Comparison of ENCODE assay signal across 27 mouse cellular contexts in genomic region chr2:179835570-179835969, GRCm38 (mm10).
A peak's percentile ranks its signal among the peaks of the same experiment; 100 is the strongest.
DNase-seq lines count a peak whose midpoint lies in the region; ATAC-seq and TF ChIP-seq lines count a peak whose summit lies in the region.
"Had no signal": no experiment of that assay in that cellular context is flagged by ENCODE, and none has a peak within 500 bp of the region (broad histone marks: within the 10 kb centered on the region; RNA-seq: fewer than 3 reads in every experiment).

No protein-coding gene starts in this region.

- H3K36me3 ChIP-seq in hindbrain, embryonic 13.5 days = no peaks in the 10 kb centered on the region
- H3K36me3 ChIP-seq in hindbrain, embryonic 12.5 days = no peaks in the 10 kb centered on the region
- H3K36me3 ChIP-seq in lung, postnatal 0 days (ENCODE audit: insufficient read depth, low read length) = no peaks in the 10 kb centered on the region
- H3K36me3 ChIP-seq in limb, embryonic 10.5 days = no peaks in the 10 kb centered on the region
- H3K36me3 ChIP-seq in limb, embryonic 11.5 days (ENCODE audit: control insufficient read depth, insufficient read depth, low read length) = no peaks in the 10 kb centered on the region
- H3K36me3 ChIP-seq: embryonic facial prominence, embryonic 10.5 days; embryonic facial prominence, embryonic 13.5 days; heart, embryonic 12.5 days; heart, embryonic 15.5 days; hindbrain, embryonic 15.5 days had no signal

- H3K4me2 ChIP-seq in hindbrain, embryonic 13.5 days = no peak overlapping the region
- H3K4me2 ChIP-seq in hindbrain, embryonic 12.5 days (replicated peaks) = no peak overlapping the region
- no peak overlapping the region for H3K4me2 ChIP-seq in lung, postnatal 0 days (replicated peaks; ENCODE audit: low read depth, low read length)
- H3K4me2 ChIP-seq in limb, embryonic 11.5 days (ENCODE audit: low read depth, severe bottlenecking) = no peak overlapping the region
- H3K4me2 ChIP-seq: embryonic facial prominence, embryonic 13.5 days; heart, embryonic 12.5 days; heart, embryonic 15.5 days; hindbrain, embryonic 15.5 days had no signal

- no peaks in the 10 kb centered on the region for H3K27me3 ChIP-seq in hindbrain, embryonic 13.5 days
- no peaks in the 10 kb centered on the region for H3K27me3 ChIP-seq in hindbrain, embryonic 12.5 days
- H3K27me3 ChIP-seq in lung, postnatal 0 days (replicated peaks; ENCODE audit: insufficient read depth, low read length) = no peaks in the 10 kb centered on the region
- H3K27me3 ChIP-seq in limb, embryonic 10.5 days (ENCODE audit: low read depth, poor library complexity, severe bottlenecking) = peaks cover 12% of the 10 kb centered on the region; the same call in 1 of the 2 replicates
- no peaks in the 10 kb centered on the region for H3K27me3 ChIP-seq in limb, embryonic 11.5 days (ENCODE audit: control insufficient read depth, insufficient read depth, low read length)
- H3K27me3 ChIP-seq: hindbrain, embryonic 15.5 days had no signal

- no peak for ATAC-seq in hindbrain, embryonic 13.5 days (ENCODE audit: low FRiP score)
- no peak for ATAC-seq in hindbrain, embryonic 12.5 days (ENCODE audit: low FRiP score)
- peak; percentile 75 for ATAC-seq in lung, postnatal 0 days
- ATAC-seq in limb, embryonic 11.5 days (ENCODE audit: insufficient number of reproducible peaks, low FRiP score, low TSS enrichment, low read depth) = no peak
- ATAC-seq: CD4-positive, CD25-positive, alpha-beta regulatory T cell, adult 4 months; forebrain, embryonic 14.5 days; inflammation-experienced regulatory T-cells, adult 6 months had no signal

- TF ChIP-seq EP300 in lung, postnatal 0 days (IDR thresholded peaks at IDR 0.05) = no peak

- H3K9ac ChIP-seq in hindbrain, embryonic 13.5 days = 0 out of 2 replicates have a peak overlapping the region, but pooled peaks have one; percentile 25
- H3K9ac ChIP-seq in hindbrain, embryonic 12.5 days = no peak overlapping the region
- no peak overlapping the region for H3K9ac ChIP-seq in lung, postnatal 0 days (replicated peaks; ENCODE audit: low read depth)
- no peak overlapping the region for H3K9ac ChIP-seq in limb, embryonic 11.5 days (ENCODE audit: low read length)
- H3K9ac ChIP-seq: embryonic facial prominence, embryonic 13.5 days; heart, embryonic 12.5 days; heart, embryonic 15.5 days; hindbrain, embryonic 15.5 days had no signal

- TF ChIP-seq CTCF in lung, postnatal 0 days (IDR thresholded peaks at IDR 0.05) = no peak

- WGBS in hindbrain, embryonic 13.5 days = 41% methylated on average over 7 of the region's 7 CpGs
- 41% methylated on average over 7 of the region's 7 CpGs for WGBS in hindbrain, embryonic 12.5 days
- WGBS in lung, postnatal 0 days = 49% methylated on average over 7 of the region's 7 CpGs
- WGBS in limb, embryonic 10.5 days = 77% methylated on average over 7 of the region's 7 CpGs
- 67% methylated on average over 7 of the region's 7 CpGs for WGBS in limb, embryonic 11.5 days

- H3K27ac ChIP-seq in hindbrain, embryonic 13.5 days = no peak overlapping the region
- H3K27ac ChIP-seq in hindbrain, embryonic 12.5 days = no peak overlapping the region
- H3K27ac ChIP-seq in lung, postnatal 0 days (ENCODE audit: low read length) = no peak overlapping the region
- H3K27ac ChIP-seq in limb, embryonic 10.5 days = peak overlapping the region; percentile 87
- H3K27ac ChIP-seq in limb, embryonic 11.5 days (replicated peaks; ENCODE audit: low read depth, low read length) = peak overlapping the region; percentile 52; the same call in 1 of the 2 replicates
- H3K27ac ChIP-seq: embryonic facial prominence, embryonic 13.5 days; heart, embryonic 15.5 days; hindbrain, embryonic 15.5 days had no signal

- H3K4me3 ChIP-seq in hindbrain, embryonic 13.5 days = no peak overlapping the region
- no peak overlapping the region for H3K4me3 ChIP-seq in hindbrain, embryonic 12.5 days
- H3K4me3 ChIP-seq in lung, postnatal 0 days (ENCODE audit: low read depth, low read length) = no peak overlapping the region
- no peak overlapping the region for H3K4me3 ChIP-seq in limb, embryonic 10.5 days
- no peak overlapping the region for H3K4me3 ChIP-seq in limb, embryonic 11.5 days (ENCODE audit: low read depth, low read length)
- H3K4me3 ChIP-seq: embryonic facial prominence, embryonic 10.5 days; embryonic facial prominence, embryonic 13.5 days; heart, embryonic 12.5 days; heart, embryonic 15.5 days; hindbrain, embryonic 15.5 days had no signal

- H3K9me3 ChIP-seq in hindbrain, embryonic 13.5 days = no peaks in the 10 kb centered on the region
- no peaks in the 10 kb centered on the region for H3K9me3 ChIP-seq in hindbrain, embryonic 12.5 days (replicated peaks)
- H3K9me3 ChIP-seq in lung, postnatal 0 days (ENCODE audit: low read length) = no peaks in the 10 kb centered on the region
- H3K9me3 ChIP-seq in limb, embryonic 10.5 days (replicated peaks) = no peaks in the 10 kb centered on the region
- H3K9me3 ChIP-seq in limb, embryonic 11.5 days (ENCODE audit: control insufficient read depth, low read length) = no peaks in the 10 kb centered on the region
- H3K9me3 ChIP-seq: embryonic facial prominence, embryonic 10.5 days; embryonic facial prominence, embryonic 13.5 days; heart, embryonic 12.5 days; heart, embryonic 15.5 days; hindbrain, embryonic 15.5 days had no signal

- H3K4me1 ChIP-seq in hindbrain, embryonic 13.5 days (replicated peaks) = peaks cover 37% of the 10 kb centered on the region
- H3K4me1 ChIP-seq in hindbrain, embryonic 12.5 days = peaks cover 36% of the 10 kb centered on the region
- H3K4me1 ChIP-seq in lung, postnatal 0 days (ENCODE audit: insufficient read depth, low read depth, low read length) = no peaks in the 10 kb centered on the region
- H3K4me1 ChIP-seq in limb, embryonic 10.5 days = peaks cover 54% of the 10 kb centered on the region
- H3K4me1 ChIP-seq in limb, embryonic 11.5 days (ENCODE audit: control insufficient read depth, insufficient read depth, low read length) = peaks cover 46% of the 10 kb centered on the region
- H3K4me1 ChIP-seq: heart, embryonic 12.5 days; heart, embryonic 15.5 days had no signal

- peak; percentile 59 for DNase-seq in lung, postnatal 0 days (ENCODE audit: low spot score)
- no peak for DNase-seq in lung, postnatal 14 days
- DNase-seq in limb, embryonic 10.5 days (ENCODE audit: low spot score) = no peak
- peak; percentile 33 for DNase-seq in limb, embryonic 11.5 days (ENCODE audit: low spot score)
- no peak for DNase-seq in cerebellum, adult 8-10 months
- DNase-seq in urinary bladder, postnatal 14 days (ENCODE audit: low spot score) = no peak
- DNase-seq: adrenal gland, adult 2 months; adrenal gland, postnatal 14 days; cerebellum, adult 11 months; cerebellum, adult 2 months; cerebellum, postnatal 10 days; cerebellum, postnatal 36 days; embryo, embryonic 11 days; gastrocnemius, postnatal 25 days; heart, adult 18-20 months; heart, postnatal 10 days; heart, postnatal 36 days had no signal

Comparison
In these comparisons a context has a peak if more than half of its experiments do, and no peak if none do; other contexts are left out.
1. DNase-seq: peak in lung, postnatal 0 days (single experiment) and limb, embryonic 11.5 days (single experiment); none in lung, postnatal 14 days (single experiment), limb, embryonic 10.5 days (single experiment), cerebellum, adult 8-10 months (single experiment) and urinary bladder, postnatal 14 days (single experiment).
2. H3K27ac ChIP-seq: peak in limb, embryonic 10.5 days (single experiment) and limb, embryonic 11.5 days (single experiment); none in hindbrain, embryonic 13.5 days (single experiment), hindbrain, embryonic 12.5 days (single experiment) and lung, postnatal 0 days (single experiment).